Mouse (Mus musculus) kidney, adult 2 months (tissue): ENCODE data around the gene Efcab11.

ENCODE experiments used
- CTCF ChIP-seq: fragments of 200-500 bp; conservative IDR thresholded peaks from 2 replicates; pipeline ENCODE4 v1.5.1; 2011; ENCODE audit warnings: low read depth, mild to moderate bottlenecking, control low read depth, low read length, moderate library complexity, mixed read lengths; ENCODE audit not compliant: insufficient read depth, insufficient read length
- POLR2A ChIP-seq: fragments of 200-500 bp; IDR thresholded peaks from one replicate; pipeline ENCODE4 v1.6.1; 2011; ENCODE audit warnings: low read depth, low read length, control low read depth

- TF ChIP-seq CTCF (no peak), POLR2A (no peak)
Measured at GRCm38 (mm10) chr12:99736971-99737370, 147.3 kb downstream of the Efcab11 start.
